Mouse (Mus musculus) MEL (cell line): ENCODE measurements around the gene Wdr24. TPM values are rescaled to one million over a fixed set of nuclear protein-coding genes. Genes with fewer than 3 reads are reported as not detected.
A peak's percentile ranks its signal among the peaks of the same experiment; 100 is the strongest.

ENCODE experiments used
- DNase-seq: peaks from one replicate; pipeline ENCODE4 v3.0.0; 2011; ENCODE audit warnings: low read depth, low spot score
- H3K27ac ChIP-seq: 2 replicates; pipeline ENCODE4 v1.5.1; 2012; ENCODE audit warnings: low read depth, mild to moderate bottlenecking, control low read depth, low read length, moderate library complexity; ENCODE audit not compliant: control insufficient read depth
- H3K27me3 ChIP-seq, 2 experiments: fragments of 150-350 bp in 1 of 2; sonication (generic) in 1 of 2; 2 replicates each; pipeline ENCODE4 v1.6.1; 2012; ENCODE audit warnings: low read length in 2 of 2, mild to moderate bottlenecking in 2 of 2, improper control_type of control experiment in 1 of 2, moderate library complexity in 1 of 2; ENCODE audit not compliant: insufficient read depth in 2 of 2, control insufficient read depth in 1 of 2
- H3K36me3 ChIP-seq, 2 experiments: 2 replicates each; pipeline ENCODE4 v1.6.1; 2012 to 2014; ENCODE audit warnings: low read length in 2 of 2, improper control_type of control experiment in 1 of 2, inconsistent platforms in 1 of 2, mild to moderate bottlenecking in 1 of 2; ENCODE audit not compliant: insufficient read depth in 2 of 2, control insufficient read depth in 1 of 2
- H3K4me1 ChIP-seq, 2 experiments: fragments of 150-350 bp in 1 of 2; sonication (generic) in 1 of 2; 2 replicates each; pipeline ENCODE4 v1.6.1; 2012; ENCODE audit warnings: low read length in 2 of 2, improper control_type of control experiment in 1 of 2, mild to moderate bottlenecking in 1 of 2; ENCODE audit not compliant: insufficient read depth in 2 of 2, control insufficient read depth in 1 of 2
- H3K4me3 ChIP-seq, 2 experiments: fragments of 150-350 bp in 1 of 2; sonication (generic) in 1 of 2; 2 replicates each; pipeline ENCODE4 v1.5.1; 2012; ENCODE audit warnings: low read depth in 2 of 2, low read length in 2 of 2, mild to moderate bottlenecking in 2 of 2, moderate library complexity in 2 of 2, control low read depth in 1 of 2, improper control_type of control experiment in 1 of 2; ENCODE audit not compliant: control insufficient read depth in 1 of 2, insufficient read depth in 1 of 2
- H3K79me2 ChIP-seq: 2 replicates; pipeline ENCODE4 v1.6.1; 2012; ENCODE audit warnings: mild to moderate bottlenecking, low read length, moderate library complexity; ENCODE audit not compliant: control insufficient read depth, poor library complexity, insufficient read depth
- H3K9ac ChIP-seq: 2 replicates; pipeline ENCODE4 v1.6.1; 2012; ENCODE audit warnings: low read depth, mild to moderate bottlenecking, control low read depth, low read length, moderate library complexity; ENCODE audit not compliant: control insufficient read depth, poor library complexity, severe bottlenecking
- H3K9me3 ChIP-seq: fragments of 150-350 bp; sonication (generic); replicated peaks from 2 replicates; pipeline ENCODE4 v1.6.1; 2012; ENCODE audit warnings: mild to moderate bottlenecking, low read length, improper control_type of control experiment, moderate library complexity; ENCODE audit not compliant: insufficient read depth
- CHD2 ChIP-seq: IDR thresholded peaks from 2 replicates; pipeline ENCODE4 v1.6.1; 2011; ENCODE audit warnings: low read length, improper control_type of control experiment
- E2F4 ChIP-seq: IDR thresholded peaks from 2 replicates; pipeline ENCODE4 v1.6.1; 2011; ENCODE audit warnings: low read depth, low read length, improper control_type of control experiment, borderline replicate concordance
- ELF1 ChIP-seq: IDR thresholded peaks from 2 replicates; pipeline ENCODE4 v1.6.1; 2014; ENCODE audit warnings: low read depth, mild to moderate bottlenecking, inconsistent platforms, low read length, improper control_type of control experiment, moderate library complexity
- EP300 ChIP-seq, 2 experiments: IDR thresholded peaks; 2 replicates each; pipeline ENCODE4 v1.6.1; 2011; ENCODE audit warnings: improper control_type of control experiment in 2 of 2, low read length in 2 of 2, low read depth in 1 of 2, mild to moderate bottlenecking in 1 of 2
- HCFC1 ChIP-seq: IDR thresholded peaks from 2 replicates; pipeline ENCODE4 v1.6.1; 2012; ENCODE audit warnings: low read depth, mild to moderate bottlenecking, inconsistent platforms, low read length, improper control_type of control experiment, moderate library complexity
- JUND ChIP-seq: IDR thresholded peaks from 2 replicates; pipeline ENCODE4 v1.6.1; 2011; ENCODE audit warnings: low read depth, mild to moderate bottlenecking, improper control_type of control experiment, low read length
- KAT2A ChIP-seq: conservative IDR thresholded peaks from 2 replicates; pipeline ENCODE4 v1.6.1; 2012; ENCODE audit warnings: low read depth, low read length, improper control_type of control experiment, inconsistent platforms
- MAX ChIP-seq: IDR thresholded peaks from 2 replicates; pipeline ENCODE4 v1.6.1; 2011; ENCODE audit warnings: low read length, improper control_type of control experiment
- MAZ ChIP-seq: IDR thresholded peaks from 2 replicates; pipeline ENCODE4 v1.6.1; 2012; ENCODE audit warnings: low read depth, mild to moderate bottlenecking, inconsistent platforms, low read length, improper control_type of control experiment
- MEF2A ChIP-seq: IDR thresholded peaks from 2 replicates; pipeline ENCODE4 v1.6.1; 2014; ENCODE audit warnings: low read depth, mild to moderate bottlenecking, inconsistent platforms, low read length, improper control_type of control experiment; ENCODE audit not compliant: poor library complexity, insufficient replicate concordance, severe bottlenecking; ENCODE audit errors: extremely low read depth
- MYC ChIP-seq: IDR thresholded peaks from 2 replicates; pipeline ENCODE4 v1.6.1; 2011; ENCODE audit warnings: low read depth, mild to moderate bottlenecking, low read length, improper control_type of control experiment, moderate library complexity
- NELFE ChIP-seq: IDR thresholded peaks from 2 replicates; pipeline ENCODE4 v1.6.1; 2011; ENCODE audit warnings: low read depth, low read length, improper control_type of control experiment
- POLR2A ChIP-seq, 2 experiments: IDR thresholded peaks; 2 replicates each; pipeline ENCODE4 v1.6.1; 2011 to 2012; ENCODE audit warnings: low read length in 2 of 2, mild to moderate bottlenecking in 2 of 2, control low read depth in 1 of 2, improper control_type of control experiment in 1 of 2, low read depth in 1 of 2, moderate library complexity in 1 of 2; ENCODE audit not compliant: control insufficient read depth in 1 of 2, insufficient read depth in 1 of 2, poor library complexity in 1 of 2
- POLR2AphosphoS2 ChIP-seq: IDR thresholded peaks from 2 replicates; pipeline ENCODE4 v1.6.1; 2011; ENCODE audit warnings: low read length, improper control_type of control experiment
- RAD21 ChIP-seq: IDR thresholded peaks from 2 replicates; pipeline ENCODE4 v1.6.1; 2011; ENCODE audit warnings: mild to moderate bottlenecking, low read depth, low read length, improper control_type of control experiment
- SIN3A ChIP-seq: IDR thresholded peaks from 2 replicates; pipeline ENCODE4 v1.6.1; 2012; ENCODE audit warnings: low read length, improper control_type of control experiment, inconsistent platforms
- SMC3 ChIP-seq: IDR thresholded peaks from 2 replicates; pipeline ENCODE4 v1.6.1; 2011; ENCODE audit warnings: low read depth, low read length, improper control_type of control experiment
- TBP ChIP-seq: IDR thresholded peaks from 2 replicates; pipeline ENCODE4 v1.8.0; 2011; ENCODE audit warnings: low read depth, low read length, improper control_type of control experiment
- TCF12 ChIP-seq: IDR thresholded peaks from 2 replicates; pipeline ENCODE4 v1.6.1; 2014; ENCODE audit warnings: low read depth, mild to moderate bottlenecking, inconsistent platforms, low read length, improper control_type of control experiment, moderate library complexity
- USF1 ChIP-seq: IDR thresholded peaks from 2 replicates; pipeline ENCODE4 v1.6.1; 2014; ENCODE audit warnings: low read depth, mild to moderate bottlenecking, inconsistent platforms, low read length, improper control_type of control experiment, moderate library complexity
- ZMIZ1 ChIP-seq: IDR thresholded peaks from 2 replicates; pipeline ENCODE4 v1.6.1; 2012; ENCODE audit warnings: low read depth, mild to moderate bottlenecking, inconsistent platforms, low read length, improper control_type of control experiment, moderate library complexity
- ZNF384 ChIP-seq: IDR thresholded peaks from 2 replicates; pipeline ENCODE4 v1.6.1; 2012; ENCODE audit warnings: low read depth, mild to moderate bottlenecking, inconsistent platforms, low read length, improper control_type of control experiment
- polyA plus RNA-seq, 2 experiments: library from polyadenylated mRNA; stranded (reverse) in 1 of 2; unstranded in 1 of 2; fragments of >175 nt in 1 of 2; fragments of >200 nt in 1 of 2; gene quantifications; 2 replicates each; pipeline versions ENCODE4 v1.2.1 to v1.2.4; 2012; ENCODE audit warnings: low replicate concordance in 2 of 2, low read depth in 1 of 2; ENCODE audit not compliant: insufficient read length in 2 of 2, insufficient read depth in 1 of 2, missing spikeins in 1 of 2
- total RNA-seq: library from RNA; depleted of rRNA; stranded (reverse); fragments of 300-350 nt; gene quantifications from 2 replicates; pipeline ENCODE4 v1.2.3, GENCODE M21; 2012; rRNA removed

The Wdr24 gene
- total RNA-seq (29.4 and 38.8 TPM in 2 replicates), polyA plus RNA-seq (10 to 100 TPM in 1 of 2 experiments, not detected in 1; 35.0 TPM)

GRCm38 (mm10) chr17:25823452-25823851, at the start of gene Wdr24:
Gene Wdr24, plus strand, starts transcription at chr17:25823627.
- Histone ChIP-seq H3K4me1 (peaks cover 0 to 18% of the 10 kb centered on the region in 2 experiments; a peak in 2 of 4 replicates), H3K79me2 (peaks cover 26% of the 10 kb centered on the region), H3K36me3 (peaks cover 0 to 6% of the 10 kb centered on the region in 2 experiments; a peak in 2 of 4 replicates), H3K9ac (peak within 1 kb of the TSS; percentile 72), H3K27ac (peak within 1 kb of the TSS; percentile 50), H3K9me3 (no peaks in the 10 kb centered on the region), H3K27me3 (no peaks in the 10 kb centered on the region; a peak in 1 of 4 replicates), H3K4me3 (peak within 1 kb of the TSS; percentile 73 to 89)
- peak; percentile 96 for DNase-seq
- peak; percentile 76 for TF ChIP-seq POLR2AphosphoS2
- TF ChIP-seq TBP: peak; percentile 97
- peak; percentile 96 for TF ChIP-seq HCFC1
- peak; percentile 88 for TF ChIP-seq ELF1
- no peak for TF ChIP-seq SMC3
- TF ChIP-seq MAX: no peak; the same call in 1 of the 2 replicates
- no peak for TF ChIP-seq MEF2A
- TF ChIP-seq MYC: peak; percentile 77
- TF ChIP-seq CHD2: no peak
- no peak for TF ChIP-seq RAD21
- peak; percentile 89 for TF ChIP-seq SIN3A
- TF ChIP-seq ZMIZ1: peak; percentile 68; the same call in 1 of the 2 replicates
- TF ChIP-seq EP300 (IDR thresholded peaks at IDR 0.05; ENCODE audit: low read depth in 1 of 2, low read length in 2 of 2): no peak
- TF ChIP-seq JUND: no peak
- peak; percentile 83 for TF ChIP-seq TCF12
- peak; percentile 85 for TF ChIP-seq NELFE
- peak; percentile 27; the same call in 1 of the 2 replicates for TF ChIP-seq MAZ
- TF ChIP-seq E2F4: no peak
- peak; percentile 75 for TF ChIP-seq KAT2A
- no peak for TF ChIP-seq ZNF384
- peak in 1 of 2 experiments; percentile 93; a peak in 2 of 4 replicates for TF ChIP-seq POLR2A (IDR thresholded peaks at IDR 0.05; ENCODE audit: control insufficient read depth in 1 of 2, insufficient read depth in 1 of 2, low read depth in 1 of 2, low read length in 2 of 2, poor library complexity in 1 of 2)
- TF ChIP-seq USF1: no peak; the same call in 1 of the 2 replicates
- TF ChIP-seq, all 39 proteins: peak for 12
